Mouse (Mus musculus): ENCODE data around the gene Ipo5.

DNA sequence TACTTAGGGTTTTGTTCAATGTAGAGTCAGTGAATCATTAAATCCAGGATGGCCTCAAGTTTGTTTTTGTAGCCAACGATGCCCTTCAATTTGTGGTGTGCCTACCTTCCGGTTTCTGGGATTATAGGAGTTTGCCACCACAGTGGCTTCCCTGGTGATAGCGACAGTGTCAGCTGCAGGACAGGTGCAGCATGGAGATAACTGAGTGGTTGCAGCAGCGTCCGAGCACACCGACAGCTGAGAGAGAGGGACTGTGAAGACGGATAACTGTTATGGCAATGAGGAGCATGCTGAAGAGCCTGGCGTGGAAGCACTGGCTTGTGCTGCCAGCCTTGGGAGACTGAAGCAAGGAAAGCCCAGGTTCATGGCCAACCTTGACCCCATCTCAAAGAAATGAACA is 22.6 kb downstream of the Ipo5 start:
- TF ChIP-seq MYOG (IDR thresholded peaks at IDR 0.05; ENCODE audit: control insufficient read depth, extremely low read depth, insufficient read length) (no peak), CTCF (IDR thresholded peaks at IDR 0.05; ENCODE audit: control insufficient read depth, insufficient read depth, insufficient read length) (no peak), CEBPB (IDR thresholded peaks at IDR 0.05; ENCODE audit: low read depth) (no peak), MYOD1 (IDR thresholded peaks at IDR 0.05; ENCODE audit: control insufficient read depth, insufficient read length, low read depth) (no peak), USF1 (IDR thresholded peaks at IDR 0.05; ENCODE audit: low read depth) (no peak)
